Mouse (Mus musculus): ENCODE results near the gene BC080695.
"Not testable (repeated sequence)": the region's sequence is repeated elsewhere in the genome, so short reads cannot be mapped to it uniquely, and the experiment has no call there.

BC080695 gene

GRCm38 (mm10) chr4:143551400-143551799 is at the start of gene BC080695, which contains the start of gene Gm13057:
TSS of gene BC080695 (plus strand) at chr4:143551700.
TSS of gene Gm13057 (plus strand) at chr4:143551709.
- DNase-seq = not testable (repeated sequence)

DNA sequence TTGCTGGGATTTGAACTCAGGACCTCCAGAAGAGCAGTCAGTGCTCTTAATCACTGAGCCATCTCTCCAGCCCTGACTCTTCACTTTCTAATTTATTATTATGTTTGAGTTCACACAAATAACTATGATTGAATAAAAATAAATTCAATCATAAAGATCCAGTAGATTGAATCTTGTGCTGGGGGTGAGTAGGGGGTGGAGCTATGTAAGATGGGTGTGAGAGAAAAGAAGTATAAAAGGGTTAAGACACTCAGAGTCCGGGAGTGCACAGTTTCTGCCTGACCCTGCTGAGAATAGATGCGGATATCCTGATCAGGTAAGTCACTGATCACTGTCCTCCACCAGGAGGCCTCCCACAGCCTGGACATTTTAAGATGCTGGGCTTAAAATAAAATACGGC is 40.5 kb upstream of the BC080695 start, which contains the start of gene Gm13043:
Gene Gm13043, plus strand, starts transcription at position 301 of the 400 bp plus-strand sequence.
- no peak for DNase-seq

DNA sequence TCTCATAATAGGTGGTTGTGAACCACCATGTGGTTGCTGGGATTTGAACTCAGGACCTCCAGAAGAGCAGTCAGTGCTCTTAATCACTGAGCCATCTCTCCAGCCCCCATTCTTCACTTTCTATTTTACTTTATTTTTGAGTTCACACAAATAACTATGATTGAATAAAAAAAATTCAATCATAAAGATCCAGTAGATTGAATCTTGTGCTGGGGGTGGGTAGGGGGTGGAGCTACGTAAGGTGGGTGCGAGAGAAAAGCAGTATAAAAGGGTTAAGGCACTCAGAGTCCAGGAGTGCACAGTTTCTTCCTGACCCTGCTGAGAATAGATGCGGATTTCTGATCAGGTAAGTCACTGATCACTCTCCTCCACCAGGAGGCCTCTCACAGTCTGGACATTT is 15.8 kb upstream of the BC080695 start, which contains the start of gene Gm13040:
Gene Gm13040, plus strand, starts transcription at position 301 of the 400 bp plus-strand sequence.
- DNase-seq = not testable (repeated sequence)

DNA sequence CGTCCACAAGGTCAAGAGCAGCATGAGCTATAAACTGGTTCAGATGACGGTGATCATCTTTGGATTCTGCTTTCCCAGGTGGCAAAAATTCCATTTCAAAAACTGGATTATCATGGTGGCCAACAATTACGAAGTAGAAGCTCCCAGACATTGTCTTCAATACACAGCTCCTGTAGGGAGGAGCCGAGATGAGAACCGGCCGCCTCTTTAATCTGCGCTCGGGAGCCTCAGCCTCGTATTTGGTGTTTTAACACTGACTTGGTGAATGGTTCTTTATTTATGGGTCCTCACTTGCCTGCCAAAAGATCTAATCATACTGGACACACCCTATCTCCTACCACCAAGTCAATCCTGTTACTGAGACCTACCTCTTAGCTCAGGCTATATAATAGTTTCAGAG is 60.4 kb downstream of the BC080695 start:
- DNase-seq = not testable (repeated sequence)

DNA sequence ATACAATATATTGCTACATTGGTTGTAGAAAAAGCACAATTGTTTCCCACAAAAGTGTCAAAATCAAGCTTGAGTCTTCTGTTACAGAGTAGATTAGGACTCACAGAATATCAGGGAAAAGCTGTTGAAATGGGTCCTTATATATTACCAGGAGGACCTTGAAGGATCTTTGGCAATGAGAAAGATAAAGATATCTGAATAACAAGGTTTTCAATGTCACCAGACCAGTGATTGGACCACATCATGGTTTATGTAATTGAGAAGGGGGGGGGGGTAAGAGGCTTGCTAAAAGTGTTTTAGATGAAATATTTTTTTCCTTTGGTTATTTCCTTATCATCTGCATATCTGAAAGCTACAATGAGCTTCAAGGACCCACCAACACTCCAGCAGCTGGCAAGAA is 63.2 kb downstream of the BC080695 start, which contains the start of gene Gm13083:
Gene Gm13083, plus strand, starts transcription at position 301 of the 400 bp plus-strand sequence.
- DNase-seq = not testable (repeated sequence)

DNA sequence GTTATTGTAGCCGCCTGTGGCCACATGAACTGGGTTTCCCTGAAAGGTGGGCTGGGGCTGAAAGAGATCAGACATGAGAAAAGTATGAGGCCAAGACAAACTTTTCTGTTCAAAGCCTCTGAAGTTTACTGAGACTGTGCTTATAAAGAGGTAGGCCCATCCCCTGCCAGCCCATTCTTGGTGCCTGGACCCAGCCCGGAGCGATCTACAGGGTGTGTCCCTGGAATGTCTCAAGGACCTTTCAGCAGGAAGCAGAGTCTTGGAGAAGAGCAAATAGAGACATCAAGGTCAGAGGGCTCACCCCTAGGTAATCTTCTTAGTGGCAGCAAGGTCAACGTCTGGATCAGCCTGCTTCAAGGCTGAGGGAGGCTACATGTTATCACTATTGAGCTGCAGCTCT is 66.6 kb downstream of the BC080695 start:
- not testable (repeated sequence) for DNase-seq

All from lung, postnatal 14 days (tissue).